Mouse (Mus musculus) neural tube, embryonic 11.5 days (tissue): ENCODE data around the gene Gm10153. TPM values are rescaled to one million over a fixed set of nuclear protein-coding genes. Genes with fewer than 3 reads are reported as not detected.
"Not testable (repeated sequence)": the region's sequence is repeated elsewhere in the genome, so short reads cannot be mapped to it uniquely, and the experiment has no call there.

Experiments
- ATAC-seq: fragments of 200-750 bp; cut with Nextera tagmentation; 2 replicates; pipeline ENCODE4 v1.8.0; 2017; ENCODE audit warnings: moderate number of reproducible peaks, mild to moderate bottlenecking, moderate TSS enrichment, moderate library complexity; ENCODE audit not compliant: insufficient read depth, low FRiP score, low TSS enrichment
- DNase-seq: peaks from one replicate; pipeline ENCODE4 v3.0.0-alpha.2; 2015; ENCODE audit warnings: low spot score
- H3K27ac ChIP-seq: fragments of 300-500 bp; sonication (generic); 2 replicates; pipeline ENCODE4 v1.5.1; 2014; ENCODE audit warnings: low read depth, mild to moderate bottlenecking, low read length
- H3K27me3 ChIP-seq: fragments of 300-500 bp; sonication (generic); 2 replicates; pipeline ENCODE4 v1.6.1; 2014; ENCODE audit warnings: mild to moderate bottlenecking, low read length, mixed read lengths; ENCODE audit not compliant: control insufficient read depth, insufficient read depth
- H3K36me3 ChIP-seq: fragments of 300-500 bp; sonication (generic); 2 replicates; pipeline ENCODE4 v1.6.1; 2014; ENCODE audit warnings: mild to moderate bottlenecking, low read length, moderate library complexity, mixed read lengths; ENCODE audit not compliant: control insufficient read depth, insufficient read depth
- H3K4me1 ChIP-seq: fragments of 300-500 bp; sonication (generic); 2 replicates; pipeline ENCODE4 v1.6.1; 2014; ENCODE audit warnings: low read length, mixed read lengths; ENCODE audit not compliant: control insufficient read depth, insufficient read depth
- H3K4me2 ChIP-seq: fragments of 300-500 bp; sonication (generic); 2 replicates; pipeline ENCODE4 v1.6.1; 2014; ENCODE audit warnings: low read depth, mild to moderate bottlenecking, moderate library complexity
- H3K4me3 ChIP-seq: fragments of 300-500 bp; sonication (generic); 2 replicates; pipeline ENCODE4 v1.5.1; 2014; ENCODE audit warnings: low read depth, low read length
- H3K9ac ChIP-seq: fragments of 300-500 bp; sonication (generic); 2 replicates; pipeline ENCODE4 v1.6.1; 2014; ENCODE audit warnings: mild to moderate bottlenecking, low read length
- H3K9me3 ChIP-seq: fragments of 300-500 bp; sonication (generic); 2 replicates; pipeline ENCODE4 v1.6.1; 2016; ENCODE audit warnings: low read length; ENCODE audit not compliant: control insufficient read depth
- WGBS: fragments of 180-500 bp; shearing (Covaris S2); extraction: QIAGEN DNeasy Blood & Tissue Kit; methylation state at CpG from one replicate; pipeline ENCODE4 v1.1.7; 2014; 5-methylcytosine and 5-hydroxymethylcytosine counted together
- polyA plus RNA-seq: library from polyadenylated mRNA; unstranded; fragments of >200 nt; fragmentation: Nextera tagmentation; extraction: Ambion mirVana; gene quantifications from 2 replicates; pipeline ENCODE4 v1.2.1, GENCODE M21; 2014

The Gm10153 gene
- polyA plus RNA-seq, 1 experiment from 2014 or later = not detected

- no peaks in the 10 kb centered on the region for H3K27me3 ChIP-seq
- no peak overlapping the region for H3K9ac ChIP-seq
- no peak overlapping the region for H3K27ac ChIP-seq
- no peak overlapping the region for H3K4me3 ChIP-seq
- no peak for ATAC-seq
- H3K36me3 ChIP-seq = no peaks in the 10 kb centered on the region
- no peaks in the 10 kb centered on the region for H3K4me1 ChIP-seq
- no peak for DNase-seq
- no peak overlapping the region for H3K4me2 ChIP-seq
- WGBS = 79% methylated on average over 1 of the region's 1 CpGs
- no peaks in the 10 kb centered on the region for H3K9me3 ChIP-seq
Measured at GRCm38 (mm10) chr7:142155308-142155707, 34.9 kb downstream of the Gm10153 start.

DNA sequence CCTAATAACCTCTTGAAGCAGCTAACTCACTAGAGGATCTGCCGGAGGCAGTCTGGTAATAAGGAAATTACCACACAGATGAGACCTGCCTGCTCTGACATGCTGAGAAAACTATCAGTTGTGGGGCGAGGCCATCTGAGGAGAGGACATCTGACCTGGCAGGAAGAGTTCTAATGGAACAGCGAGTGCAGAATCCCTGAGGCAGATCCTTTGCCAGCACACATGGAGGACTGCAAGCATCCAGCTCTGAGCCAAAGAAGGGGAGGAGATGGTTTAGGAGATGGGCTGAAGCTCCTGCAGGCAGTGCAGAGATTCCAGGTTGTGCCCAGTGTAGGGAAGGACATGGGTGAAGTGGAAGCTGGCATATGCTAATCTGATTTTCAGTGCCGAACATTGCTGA, 38.0 kb downstream of the Gm10153 start:
- no peak overlapping the region for H3K4me3 ChIP-seq

GRCm38 (mm10) chr7:142148633-142149032, 41.6 kb downstream of the Gm10153 start:
- H3K4me1 ChIP-seq = no peaks in the 10 kb centered on the region
- H3K36me3 ChIP-seq = no peaks in the 10 kb centered on the region
- no peak overlapping the region for H3K4me3 ChIP-seq
- ATAC-seq = no peak
- H3K9ac ChIP-seq = no peak overlapping the region
- H3K27me3 ChIP-seq = no peaks in the 10 kb centered on the region
- H3K27ac ChIP-seq = no peak overlapping the region
- no peak for DNase-seq
- H3K4me2 ChIP-seq = no peak overlapping the region
- H3K9me3 ChIP-seq = no peaks in the 10 kb centered on the region

More for the DNA sequence above, 38.0 kb downstream of the Gm10153 start:
- ATAC-seq (no peak), DNase-seq (no peak)
- Histone ChIP-seq H3K27me3 (no peaks in the 10 kb centered on the region), H3K9ac (no peak overlapping the region), H3K27ac (no peak overlapping the region), H3K36me3 (no peaks in the 10 kb centered on the region), H3K4me2 (no peak overlapping the region), H3K9me3 (no peaks in the 10 kb centered on the region), H3K4me1 (no peaks in the 10 kb centered on the region)
- WGBS = 80% methylated on average over 4 of the region's 4 CpGs

DNA sequence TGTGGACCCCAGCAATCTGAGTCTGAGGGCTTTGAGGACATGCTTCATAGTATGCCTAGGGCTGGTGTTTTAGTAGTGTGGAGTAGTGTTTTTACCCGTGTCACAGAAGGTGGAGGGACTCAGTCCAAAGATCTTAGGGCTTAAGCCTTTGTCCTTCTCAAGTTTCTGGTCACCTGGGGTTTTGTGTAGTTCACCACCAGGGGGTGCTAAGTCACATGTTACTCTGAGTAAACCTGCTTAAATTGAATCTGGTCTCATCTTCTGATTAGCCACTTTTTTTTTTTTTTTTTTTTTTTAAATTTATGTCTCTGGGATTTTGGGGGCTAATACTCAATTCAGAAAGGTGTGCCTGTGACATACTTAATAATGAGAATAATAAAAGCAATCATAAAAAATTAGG, 44.2 kb downstream of the Gm10153 start:
- H3K9ac ChIP-seq = no peak overlapping the region

GRCm38 (mm10) chr7:142145413-142145940, 44.7 kb downstream of the Gm10153 start:
- Histone ChIP-seq H3K4me2 (no peak overlapping the region), H3K4me1 (no peaks in the 10 kb centered on the region), H3K4me3 (no peak overlapping the region), H3K9me3 (no peaks in the 10 kb centered on the region), H3K9ac (no peak overlapping the region), H3K36me3 (no peaks in the 10 kb centered on the region), H3K27ac (no peak overlapping the region), H3K27me3 (no peaks in the 10 kb centered on the region)
- WGBS = 49% methylated on average over 4 of the region's 4 CpGs
- ATAC-seq = no peak
- no peak for DNase-seq

More for the DNA sequence above, 44.2 kb downstream of the Gm10153 start:
- Histone ChIP-seq H3K9me3 (no peaks in the 10 kb centered on the region), H3K27ac (no peak overlapping the region), H3K4me3 (no peak overlapping the region), H3K27me3 (no peaks in the 10 kb centered on the region), H3K4me2 (no peak overlapping the region), H3K4me1 (no peaks in the 10 kb centered on the region), H3K36me3 (no peaks in the 10 kb centered on the region)
- no peak for ATAC-seq
- 14% methylated on average over 1 of the region's 1 CpGs for WGBS
- peak; percentile 60 for DNase-seq

- no peak for ATAC-seq
- H3K9ac ChIP-seq = no peak within 1 kb of the TSS
- 80% methylated on average over 1 of the region's 1 CpGs for WGBS
Measured at GRCm38 (mm10) chr7:142144507-142144906, 45.7 kb downstream of the Gm10153 start, which contains the start of gene Gm45337. TSS of gene Gm45337 (minus strand) at chr7:142144607.

DNA sequence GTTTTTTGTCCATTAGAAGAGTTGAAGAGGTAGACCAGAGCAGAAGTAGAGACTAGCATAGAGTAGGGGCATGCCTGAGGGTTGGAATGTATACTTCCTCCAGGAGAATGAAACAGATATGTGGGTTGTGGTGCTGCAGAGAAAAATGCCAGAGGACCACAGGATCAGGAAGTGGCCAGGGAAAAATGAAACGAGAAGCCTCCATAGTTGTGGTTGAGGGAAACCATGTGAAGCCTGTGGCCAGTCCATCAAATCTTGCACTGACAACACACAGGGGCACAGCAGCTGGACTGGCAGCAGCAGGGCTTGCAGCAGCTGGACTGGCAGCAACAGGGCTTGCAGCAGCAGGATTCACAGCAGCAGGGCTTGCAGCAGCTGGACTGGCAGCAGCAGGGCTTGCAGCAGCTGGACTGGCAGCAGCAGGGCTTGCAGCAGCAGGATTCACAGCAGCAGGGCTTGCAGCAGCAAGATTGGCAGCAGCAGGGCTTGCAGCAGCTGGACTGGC, 46.6 kb downstream of the Gm10153 start:
- H3K9ac ChIP-seq, H3K4me2 ChIP-seq, H3K4me1 ChIP-seq, H3K36me3 ChIP-seq, H3K9me3 ChIP-seq, H3K27me3 ChIP-seq, DNase-seq, H3K4me3 ChIP-seq, ATAC-seq, H3K27ac ChIP-seq: not testable (repeated sequence)
- 61% methylated on average over 1 of the region's 1 CpGs for WGBS

More at GRCm38 (mm10) chr7:142144507-142144906, 45.7 kb downstream of the Gm10153 start, which contains the start of gene Gm45337:
- Histone ChIP-seq H3K4me1 (no peaks in the 10 kb centered on the region), H3K27ac (no peak within 1 kb of the TSS), H3K4me3 (no peak within 1 kb of the TSS), H3K4me2 (no peak within 1 kb of the TSS), H3K9me3 (no peaks in the 10 kb centered on the region), H3K27me3 (no peaks in the 10 kb centered on the region), H3K36me3 (no peaks in the 10 kb centered on the region)
- no peak for DNase-seq

- Histone ChIP-seq H3K4me1 (no peaks in the 10 kb centered on the region), H3K9ac (no peak overlapping the region), H3K27me3 (no peaks in the 10 kb centered on the region), H3K27ac (no peak overlapping the region), H3K4me3 (no peak overlapping the region), H3K9me3 (no peaks in the 10 kb centered on the region), H3K4me2 (no peak overlapping the region), H3K36me3 (no peaks in the 10 kb centered on the region)
- ATAC-seq = no peak
- WGBS = 28% methylated on average over 1 of the region's 1 CpGs
- no peak for DNase-seq
Measured at GRCm38 (mm10) chr7:142140696-142141095, 49.5 kb downstream of the Gm10153 start.
